Mouse (Mus musculus): ENCODE data around the gene Unc50.

The Unc50 gene

GRCm38 (mm10) chr1:37429366-37430296 is at the start of gene Unc50, which contains the start of gene Coa5:
Gene Unc50, plus strand, starts transcription at chr1:37430139.
Gene Coa5, minus strand, starts transcription at chr1:37430103.
- peak; percentile 88 for DNase-seq (ENCODE audit: low spot score)

GRCm38 (mm10) chr1:37380913-37381312 is 49.0 kb upstream of the Unc50 start:
- no peak for DNase-seq (ENCODE audit: low spot score)

- DNase-seq (ENCODE audit: low spot score) = no peak
These were observed 45.6 kb upstream of the Unc50 start for GRCm38 (mm10) chr1:37384304-37384703.

GRCm38 (mm10) chr1:37386448-37386971 is 43.4 kb upstream of the Unc50 start:
- no peak for DNase-seq (ENCODE audit: low spot score)

- no peak for DNase-seq (ENCODE audit: low spot score)
These were observed 36.8 kb upstream of the Unc50 start for GRCm38 (mm10) chr1:37393174-37393573.

- no peak for DNase-seq (ENCODE audit: low spot score)
These were observed 33.5 kb upstream of the Unc50 start for GRCm38 (mm10) chr1:37396481-37396880.

GRCm38 (mm10) chr1:37398961-37399360 is 31.0 kb upstream of the Unc50 start:
- DNase-seq (ENCODE audit: low spot score) = no peak

- DNase-seq (ENCODE audit: low spot score) = no peak
These were observed 30.2 kb upstream of the Unc50 start for GRCm38 (mm10) chr1:37399734-37400133.

- peak; percentile 53 for DNase-seq (ENCODE audit: low spot score)
These were observed 28.3 kb upstream of the Unc50 start for GRCm38 (mm10) chr1:37401687-37402086.

- DNase-seq (ENCODE audit: low spot score) = no peak
These were observed 24.8 kb upstream of the Unc50 start for GRCm38 (mm10) chr1:37405137-37405536.

GRCm38 (mm10) chr1:37407228-37407627 is 22.7 kb upstream of the Unc50 start:
- no peak for DNase-seq (ENCODE audit: low spot score)

- no peak for DNase-seq (ENCODE audit: low spot score)
These were observed 21.9 kb upstream of the Unc50 start for GRCm38 (mm10) chr1:37408059-37408458.

GRCm38 (mm10) chr1:37408678-37409077 is 21.3 kb upstream of the Unc50 start:
- DNase-seq (ENCODE audit: low spot score) = no peak

- DNase-seq (ENCODE audit: low spot score) = no peak
These were observed 20.3 kb upstream of the Unc50 start for GRCm38 (mm10) chr1:37409647-37410046.

- DNase-seq (ENCODE audit: low spot score) = no peak
These were observed 14.5 kb upstream of the Unc50 start for GRCm38 (mm10) chr1:37415394-37415793.

- peak; percentile 55 for DNase-seq (ENCODE audit: low spot score)
These were observed 10.5 kb upstream of the Unc50 start for GRCm38 (mm10) chr1:37419420-37419819.

GRCm38 (mm10) chr1:37427144-37427875 is 2.6 kb upstream of the Unc50 start:
- no peak for DNase-seq (ENCODE audit: low spot score)

GRCm38 (mm10) chr1:37428911-37429310 is 1.0 kb upstream of the Unc50 start:
- DNase-seq (ENCODE audit: low spot score) = no peak

- DNase-seq (ENCODE audit: low spot score) = no peak
These were observed 430 bp downstream of the Unc50 start for GRCm38 (mm10) chr1:37430297-37430840.

- no peak for DNase-seq (ENCODE audit: low spot score)
These were observed 6.5 kb downstream of the Unc50 start for GRCm38 (mm10) chr1:37436419-37436818.

- DNase-seq (ENCODE audit: low spot score) = no peak
These were observed 13.2 kb downstream of the Unc50 start for GRCm38 (mm10) chr1:37442848-37443835.

All from ovary, postnatal 14 days (tissue).